ENCODE assay signal across 5 mouse cellular contexts in genomic region chr17:4808926-4809325, GRCm38 (mm10).
"Had no signal": no experiment of that assay in that cellular context is flagged by ENCODE, and none has a peak within 500 bp of the region (broad histone marks: within the 10 kb centered on the region; RNA-seq: fewer than 3 reads in every experiment).

No protein-coding gene starts in this region.

- DNase-seq: kidney, postnatal 14 days; left cerebral cortex, postnatal 4 days; lung, adult 2 months; spleen, adult 18-20 months; thymus, postnatal 36 days had no signal
